Mouse (Mus musculus) megakaryocyte progenitor cell, adult 5-6 weeks (primary cell): ENCODE measurements around the gene Kif26b. TPM values are rescaled to one million over a fixed set of nuclear protein-coding genes. Genes with fewer than 3 reads are reported as not detected.

Experiments
- ATAC-seq: replicated peaks from 2 replicates; pipeline ENCODE4 v1.8.0; 2016; ENCODE audit warnings: mild to moderate bottlenecking, moderate TSS enrichment, inconsistent platforms; ENCODE audit not compliant: poor library complexity
- total RNA-seq, 2 experiments: library from RNA; stranded (forward) in 1 of 2; stranded (reverse) in 1 of 2; fragments of 157-497, 149-512 nt in 1 of 2; fragments of 200-1000 nt in 1 of 2; gene quantifications; 2 replicates each; pipeline versions ENCODE4 v1.2.3 to v1.2.4; 2015 to 2017

Kif26b gene
- total RNA-seq, 2 experiments from 2014 or later: 0.33 to 0.42 TPM

DNA sequence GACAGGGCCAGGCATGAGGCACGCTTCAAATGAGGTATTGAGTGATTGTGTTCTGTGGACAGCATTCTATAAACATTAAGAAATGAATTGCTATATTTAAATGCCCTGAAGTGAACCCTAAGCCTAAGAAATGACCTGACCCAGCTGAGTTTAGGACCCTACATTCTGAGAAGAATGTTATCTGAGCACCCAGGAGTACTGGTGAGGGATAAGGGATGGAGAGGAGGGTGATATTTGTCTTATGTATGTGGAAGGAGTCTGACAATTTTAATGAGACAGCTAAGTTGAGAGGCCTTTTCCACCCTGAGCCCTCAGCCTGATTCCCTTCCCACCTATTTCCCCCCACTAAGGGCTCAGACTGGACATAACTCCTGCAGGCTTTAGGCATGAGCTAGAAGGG is 179.4 kb downstream of the Kif26b start:
- peak; percentile 20; the same call in 1 of the 2 replicates for ATAC-seq

DNA sequence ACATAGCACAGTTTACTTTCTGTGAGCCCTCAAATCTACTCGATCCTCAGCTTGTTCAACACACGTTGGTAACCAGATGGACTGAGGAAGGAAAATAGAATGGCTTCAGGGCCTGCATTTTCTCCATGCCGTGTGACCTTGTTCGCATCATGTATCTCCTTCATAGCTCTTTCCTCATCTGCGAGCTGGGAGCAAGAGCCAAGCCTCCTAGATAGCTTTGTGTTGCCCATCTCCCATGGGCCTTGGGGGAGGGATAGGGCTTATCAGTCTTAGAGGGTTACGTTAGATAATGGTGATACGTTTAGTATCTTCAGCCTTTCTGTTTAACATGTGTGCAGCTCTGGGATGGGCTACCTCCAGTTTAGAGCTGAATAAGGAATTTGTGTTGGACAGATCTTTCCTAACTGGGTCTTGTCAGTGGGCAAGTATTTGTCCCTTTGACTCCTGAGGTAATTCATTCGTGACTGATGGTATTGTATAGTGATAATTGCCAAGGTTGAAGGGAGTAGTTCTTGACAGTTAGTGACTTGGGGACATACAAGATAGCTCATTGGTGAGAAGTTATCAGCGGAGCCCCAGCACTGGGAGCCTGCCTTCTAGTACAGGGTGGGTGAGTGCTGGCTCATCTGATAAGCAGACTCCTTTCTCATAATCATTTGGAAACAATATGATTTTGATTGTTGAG is 183.4 kb downstream of the Kif26b start:
- ATAC-seq: peak; percentile 86

DNA sequence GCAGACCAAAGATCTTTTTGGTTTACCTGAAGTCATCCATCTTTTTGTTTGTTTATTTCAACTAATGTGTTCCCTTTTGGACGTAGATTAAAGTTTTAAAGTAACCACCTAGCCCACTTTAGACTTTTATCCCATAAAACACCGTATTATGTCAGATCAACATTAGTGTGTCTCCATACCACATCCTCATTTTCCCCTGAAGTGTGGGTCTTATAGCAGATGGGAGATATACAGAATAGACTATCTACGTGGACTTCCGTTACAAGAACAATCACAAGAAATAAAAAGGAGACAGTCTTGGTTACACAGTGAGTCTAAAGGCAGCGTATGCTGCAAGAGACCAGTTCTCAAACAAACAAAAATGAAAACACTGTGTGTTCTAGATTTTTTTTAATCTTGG is 185.3 kb downstream of the Kif26b start:
- ATAC-seq: no peak

DNA sequence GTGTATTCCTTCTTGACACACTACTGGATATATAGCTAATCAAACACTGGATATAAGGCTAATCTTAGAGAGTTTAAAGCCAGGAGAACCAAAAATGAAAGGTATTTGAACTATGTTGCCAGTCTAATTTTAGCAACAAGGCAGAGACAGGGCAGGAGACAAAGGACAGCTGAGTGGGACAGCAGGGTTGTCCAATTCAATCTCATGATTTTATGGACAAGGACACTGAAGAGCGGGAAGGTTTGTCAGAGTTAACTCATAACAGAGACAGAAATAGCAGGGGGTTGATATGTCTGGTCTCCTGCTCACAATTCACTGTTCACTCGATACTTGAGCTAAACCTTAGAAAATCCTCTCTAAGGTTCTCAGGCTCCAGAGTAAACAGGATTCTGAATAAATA is 187.5 kb downstream of the Kif26b start:
- no peak for ATAC-seq

DNA sequence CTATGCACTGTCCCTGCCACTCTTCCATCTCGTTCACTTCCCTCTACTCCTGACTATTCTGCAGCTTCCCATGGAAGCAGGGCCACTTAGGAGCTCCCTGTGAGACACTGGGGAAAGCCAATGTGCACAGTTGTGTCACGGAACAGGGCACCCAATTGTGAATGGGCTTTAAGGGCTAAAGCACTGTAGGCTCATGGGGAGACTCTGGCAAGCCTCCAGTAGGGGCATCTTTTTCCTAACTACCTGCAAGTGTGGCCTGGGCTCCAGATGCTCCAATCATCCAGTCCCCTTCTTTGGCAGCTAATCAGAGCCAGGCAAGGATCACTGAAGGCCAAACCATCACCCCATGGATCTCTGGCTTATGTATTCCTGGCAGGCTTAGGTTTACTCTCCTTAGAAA is 191.9 kb downstream of the Kif26b start:
- no peak for ATAC-seq

DNA sequence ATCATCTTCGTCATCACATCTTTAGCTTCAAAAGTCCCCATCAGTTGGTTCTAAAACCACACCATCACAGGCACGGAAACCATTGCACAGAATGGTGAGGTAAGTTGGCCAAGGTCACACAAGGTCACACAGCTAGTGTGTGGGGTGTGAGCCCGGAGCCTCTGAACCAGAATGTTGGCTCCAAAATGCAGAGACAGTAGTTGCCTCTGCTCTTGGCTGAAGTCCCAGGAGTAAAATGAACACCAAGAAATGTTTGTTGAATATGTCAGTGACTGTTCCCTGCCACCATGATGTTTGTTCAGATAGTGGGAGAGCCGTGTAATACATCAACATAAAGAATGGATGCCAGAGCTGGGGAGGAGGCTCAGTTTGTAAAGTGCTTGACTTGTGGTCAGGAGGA is 193.9 kb downstream of the Kif26b start:
- ATAC-seq: no peak

DNA sequence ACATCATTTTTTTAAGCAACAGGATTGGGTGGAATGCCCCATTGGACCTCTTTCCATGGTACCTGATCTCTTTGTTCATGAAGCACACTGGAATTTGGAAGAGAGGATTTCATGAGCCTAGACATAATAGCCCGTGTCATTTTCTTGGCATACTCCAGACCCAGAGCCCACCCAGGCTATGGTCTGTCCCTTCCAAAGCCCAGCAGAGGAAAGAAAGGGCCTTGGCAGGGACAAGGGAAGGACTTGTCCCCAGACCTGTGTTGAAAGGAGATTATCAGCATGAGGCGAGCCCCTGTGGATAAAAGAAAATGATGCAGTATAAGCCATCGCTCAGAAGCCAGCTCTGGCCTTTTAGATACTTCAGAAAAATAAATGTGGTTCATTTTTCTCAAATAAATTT is 196.6 kb downstream of the Kif26b start:
- ATAC-seq: no peak

DNA sequence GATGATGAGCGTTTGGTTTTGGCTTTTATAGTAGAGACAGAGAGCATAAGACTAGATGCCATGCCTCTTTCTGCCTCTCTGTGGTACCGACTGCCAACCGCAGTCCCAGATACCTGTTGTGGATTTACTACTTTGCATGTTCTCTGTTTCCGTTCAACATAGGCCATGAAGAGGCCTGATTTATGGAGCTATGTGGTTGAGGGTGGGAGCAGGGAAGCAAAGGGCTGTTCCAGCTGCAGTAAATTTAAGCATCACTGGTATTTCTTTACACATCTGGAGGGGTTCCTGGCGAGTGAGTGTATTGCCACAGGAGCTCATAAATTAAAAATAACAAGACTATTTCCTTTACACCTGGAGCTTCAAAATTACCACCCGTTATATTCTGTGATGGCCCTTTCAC is 199.3 kb downstream of the Kif26b start:
- no peak for ATAC-seq

DNA sequence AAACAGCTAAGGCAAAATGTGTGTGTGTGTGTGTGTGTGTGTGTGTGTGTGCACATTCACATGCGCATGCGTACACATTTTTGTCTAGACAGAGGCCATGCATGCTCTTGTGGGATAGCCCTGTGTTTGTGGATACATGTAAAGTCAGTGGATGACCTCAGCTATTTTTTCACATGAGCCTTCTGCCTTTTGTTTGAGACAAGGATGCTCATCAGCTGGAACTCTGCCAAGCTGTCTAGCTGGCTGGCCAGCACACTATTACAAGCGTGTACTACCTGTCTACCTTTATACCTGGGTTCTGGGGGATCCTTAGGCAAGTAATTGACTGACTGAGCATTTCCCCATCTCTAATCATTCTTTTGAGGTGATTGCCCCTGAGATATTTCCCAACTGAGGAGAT is 201.3 kb downstream of the Kif26b start:
- ATAC-seq: no peak

DNA sequence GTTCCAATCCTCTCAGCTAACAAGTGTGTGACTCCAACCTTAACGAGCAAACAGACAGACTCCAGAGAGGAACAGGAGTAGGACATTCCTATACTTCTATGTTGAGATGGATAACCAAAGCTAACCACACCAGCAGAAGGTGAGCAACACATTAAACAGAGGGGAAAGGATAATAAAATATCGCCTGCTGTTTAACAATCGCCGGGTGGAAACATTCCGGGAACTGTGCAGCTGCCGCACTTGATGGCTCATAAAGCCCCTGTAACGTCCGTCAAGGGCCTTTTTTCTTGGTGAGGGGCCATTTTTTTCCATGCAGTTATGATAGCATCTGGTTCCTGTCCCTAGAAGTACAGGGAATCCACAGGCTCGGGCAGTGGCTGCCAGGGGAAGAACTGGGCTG is 204.1 kb downstream of the Kif26b start:
- no peak for ATAC-seq

DNA sequence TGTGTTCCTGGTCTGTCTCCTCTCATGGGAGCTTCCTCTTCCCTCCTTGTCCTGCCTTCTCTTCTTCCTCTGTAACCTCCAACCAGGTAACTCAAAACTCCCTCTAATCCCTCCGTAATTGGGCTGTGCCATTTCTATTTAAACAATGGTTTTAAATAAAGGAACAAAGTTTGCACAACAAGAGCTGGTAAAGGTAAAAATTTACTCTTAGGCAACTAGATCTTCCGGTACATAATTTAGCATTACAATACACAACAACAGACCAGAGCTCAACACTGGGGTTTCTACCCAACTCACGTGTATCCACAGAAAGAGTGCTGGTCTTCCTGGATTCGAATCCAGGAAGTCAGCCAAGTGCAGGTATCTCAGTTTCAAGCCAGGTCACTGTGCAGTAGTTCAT is 205.7 kb downstream of the Kif26b start:
- ATAC-seq: no peak

DNA sequence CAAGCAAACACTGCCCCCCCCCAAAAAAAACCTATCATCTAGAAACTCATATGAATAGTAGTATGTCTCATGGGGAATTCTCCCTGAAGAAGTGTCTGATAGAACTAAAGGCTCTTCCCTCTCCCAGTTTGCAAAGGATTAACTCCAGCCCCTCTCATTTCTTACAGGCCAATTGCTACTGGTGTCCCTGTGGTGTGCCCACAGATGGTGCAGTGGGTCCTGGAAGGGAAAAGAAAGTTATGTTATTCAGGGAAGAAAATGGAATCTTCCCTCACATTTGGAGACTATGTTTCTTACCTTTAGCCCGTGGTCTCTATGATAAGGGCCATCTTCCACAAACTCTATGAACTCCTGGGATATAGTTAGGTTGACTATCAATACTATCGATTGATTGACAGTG is 208.0 kb downstream of the Kif26b start:
- no peak for ATAC-seq

DNA sequence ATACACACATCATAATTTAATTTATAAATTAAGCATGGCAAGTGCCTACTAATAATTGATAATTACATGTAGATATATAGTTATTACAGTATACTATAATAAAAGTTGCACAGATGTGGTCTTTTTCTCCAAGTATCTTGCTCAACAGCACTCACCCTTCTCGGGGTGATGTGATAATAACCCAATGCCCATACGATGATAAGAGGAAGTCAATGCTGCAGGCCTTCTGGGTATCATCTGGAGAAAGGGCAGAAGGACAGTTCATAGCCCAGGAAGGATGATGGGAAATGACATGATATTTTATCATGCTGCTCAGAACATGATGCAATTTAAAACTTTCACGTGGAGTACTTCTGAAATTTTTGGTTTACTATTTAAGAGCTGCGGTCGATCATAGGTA is 214.9 kb downstream of the Kif26b start:
- peak; percentile 68 for ATAC-seq

DNA sequence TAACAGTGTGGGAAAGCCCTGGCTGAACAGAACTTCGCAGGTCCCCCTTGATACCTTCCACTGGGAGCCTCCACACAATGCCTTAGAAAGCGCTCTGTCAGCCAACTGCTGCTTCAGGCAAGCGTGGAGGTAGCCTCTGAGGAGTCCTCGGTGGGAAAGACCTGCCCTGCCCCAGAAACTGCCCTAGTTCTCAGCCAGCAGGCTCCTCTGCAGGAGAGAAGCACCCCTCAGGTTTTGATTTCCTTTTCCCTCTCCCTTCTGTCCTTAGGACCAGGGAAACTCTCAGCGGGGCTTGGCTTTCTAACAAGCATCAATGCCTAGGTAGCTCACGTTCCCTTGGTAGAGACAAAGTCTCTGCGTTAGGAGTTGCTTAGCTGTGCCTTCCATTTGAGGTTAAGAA is 215.6 kb downstream of the Kif26b start:
- no peak for ATAC-seq

DNA sequence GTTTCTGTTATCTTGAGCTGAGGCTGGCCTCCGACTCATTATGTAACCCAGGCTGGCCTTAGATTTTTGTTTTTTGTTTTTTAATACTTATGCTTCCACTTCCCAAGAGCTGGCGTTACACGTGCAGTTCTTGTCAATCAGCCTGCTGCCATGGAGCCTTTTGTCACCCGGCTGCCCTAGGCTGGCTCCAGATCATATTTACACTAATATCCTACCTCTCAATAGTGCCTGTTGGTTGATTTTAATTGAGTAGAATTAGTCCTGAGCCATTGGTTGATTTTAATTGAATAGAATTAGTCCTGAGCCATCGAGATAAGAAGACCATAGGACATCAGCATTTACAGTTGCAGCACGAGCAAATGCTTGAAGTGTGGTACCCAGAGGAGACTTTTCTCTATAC is 216.0 kb downstream of the Kif26b start:
- no peak for ATAC-seq

DNA sequence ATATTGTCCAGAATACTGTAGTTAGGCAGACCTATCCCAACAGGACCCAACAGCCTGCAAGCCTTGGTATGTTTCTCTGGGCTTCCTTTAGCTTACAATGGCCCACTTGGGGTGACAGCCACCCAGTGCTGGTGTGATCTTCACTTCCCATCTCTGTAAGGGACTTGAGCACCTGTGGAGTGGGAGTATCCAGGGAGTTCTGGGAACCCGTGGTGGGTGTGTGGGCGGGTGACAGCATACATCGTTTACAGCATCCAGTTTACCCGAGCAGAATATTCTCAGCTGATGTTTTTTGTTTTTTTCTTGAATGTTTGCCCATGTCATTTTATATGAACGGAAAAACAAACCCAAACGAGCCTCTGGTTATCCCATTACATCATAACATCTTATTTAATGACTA is 216.5 kb downstream of the Kif26b start:
- ATAC-seq: no peak

DNA sequence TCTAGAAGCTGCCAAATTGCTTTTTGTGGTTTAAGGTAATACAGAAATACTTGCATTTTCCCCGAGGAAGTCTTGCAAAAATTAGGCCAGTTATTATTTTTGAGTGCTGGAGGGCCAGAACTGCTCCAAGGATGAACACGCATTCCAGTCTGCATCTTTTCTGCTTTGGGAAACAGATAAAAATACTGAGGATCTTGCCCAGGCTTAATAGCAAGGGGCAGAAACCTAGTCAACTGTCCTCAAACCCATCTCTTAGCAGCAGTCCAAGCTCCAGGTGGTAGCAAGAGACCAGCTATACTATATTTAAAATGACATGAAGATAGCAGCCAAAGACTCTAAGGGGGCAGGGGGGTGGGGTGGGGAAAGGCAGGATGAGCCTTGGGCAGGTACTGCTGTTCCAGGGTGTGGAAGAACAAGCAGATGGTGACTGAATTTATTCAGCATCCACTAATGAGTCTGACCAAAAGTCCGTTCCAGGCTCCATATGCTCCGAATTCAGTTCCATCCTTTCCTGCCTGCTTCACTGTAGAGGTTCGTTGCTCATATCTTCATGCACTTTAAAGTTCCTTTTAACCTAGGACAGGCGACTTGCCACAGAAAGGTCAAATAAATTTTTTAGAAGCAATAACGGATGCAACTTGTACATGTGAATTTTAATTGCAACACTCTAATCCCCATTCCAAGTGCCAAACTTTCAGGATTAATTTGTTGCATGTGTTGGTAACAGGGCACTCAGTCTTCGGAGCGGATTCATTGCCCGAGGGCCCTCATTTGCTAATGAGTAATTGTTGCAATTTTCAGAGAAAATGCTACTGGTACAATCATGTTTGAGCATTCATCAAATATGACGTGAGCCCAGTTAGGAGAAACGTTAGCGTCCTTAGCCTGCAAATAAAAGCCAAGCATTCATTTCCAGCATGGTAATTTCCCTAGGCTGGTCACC is 218.6 kb downstream of the Kif26b start:
- no peak for ATAC-seq

DNA sequence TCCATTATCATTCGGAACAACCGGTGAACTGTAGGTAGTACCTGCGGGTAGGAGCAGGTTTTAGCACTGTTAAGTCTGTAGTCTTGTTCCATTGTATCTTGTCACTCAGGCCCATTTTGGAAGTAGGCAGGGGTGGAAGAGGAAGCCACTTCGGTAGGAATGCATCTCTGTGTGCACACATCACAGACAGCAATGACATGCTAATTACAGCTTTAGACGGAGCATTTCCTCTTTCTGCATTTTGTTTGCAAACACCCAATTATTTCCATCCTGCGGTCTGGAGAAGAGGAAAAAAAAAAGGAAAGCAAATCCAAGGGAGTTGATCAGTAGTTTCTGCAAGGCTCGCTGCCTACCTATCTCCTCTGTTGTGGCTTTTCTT is 219.3 kb downstream of the Kif26b start:
- no peak for ATAC-seq

DNA sequence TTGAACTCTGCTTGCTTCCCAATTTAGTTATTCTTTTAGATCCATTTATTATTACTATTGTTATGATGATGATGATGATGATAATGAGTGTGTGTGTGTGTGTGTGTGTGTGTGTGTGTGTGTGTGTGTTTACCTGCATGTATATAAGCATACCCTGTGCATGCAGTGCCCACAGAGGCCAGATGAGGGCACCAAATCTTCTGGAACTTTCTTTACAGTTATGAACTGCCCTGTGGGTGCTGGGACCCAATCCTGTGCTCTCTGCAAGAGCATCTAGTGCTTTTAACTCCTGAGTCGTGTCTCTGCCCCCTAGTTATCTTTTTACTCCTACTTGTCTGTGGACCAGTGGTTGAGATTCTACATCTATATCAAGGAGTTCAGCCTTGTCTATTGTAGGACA is 219.7 kb downstream of the Kif26b start:
- 0 out of 2 replicates have a peak, but pooled peaks have one; percentile 19 for ATAC-seq

DNA sequence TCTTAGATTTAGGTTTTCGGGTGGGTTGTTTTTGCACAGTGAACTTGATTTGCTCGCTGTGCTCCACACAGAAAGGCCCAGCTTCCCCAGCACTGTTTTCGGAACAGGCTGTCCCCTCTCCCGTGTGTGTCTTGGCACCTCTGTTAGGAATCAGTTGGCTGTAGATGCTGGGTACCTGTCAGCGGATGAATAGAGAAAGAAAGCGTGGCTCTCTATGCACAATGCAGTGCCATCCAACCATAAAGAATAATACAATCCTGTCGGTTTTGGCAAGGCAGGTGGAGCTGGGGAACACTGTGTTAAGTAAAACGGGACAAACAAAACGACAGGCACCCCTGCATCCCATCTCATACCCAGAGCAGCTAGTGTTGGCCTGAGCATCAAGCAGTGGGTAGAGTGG is 220.9 kb downstream of the Kif26b start:
- no peak for ATAC-seq

DNA sequence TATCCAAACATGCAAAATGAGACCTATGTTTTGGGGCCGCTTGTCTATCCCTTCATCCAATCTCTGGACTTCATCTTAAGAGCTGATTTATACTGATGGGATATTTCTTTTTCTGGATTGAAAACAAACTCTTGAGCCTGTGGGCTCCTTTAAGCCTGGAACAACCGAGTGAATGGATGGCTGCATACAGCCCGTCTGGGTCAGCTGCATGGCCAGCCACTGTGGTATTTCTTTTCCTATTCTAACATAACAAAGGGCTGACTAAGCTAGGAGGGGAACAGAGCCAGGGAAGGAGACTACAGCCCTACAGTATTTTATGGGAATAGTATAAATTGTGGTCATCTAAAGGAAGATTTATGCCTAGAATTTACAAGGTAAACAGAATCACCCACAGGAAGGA is 229.5 kb downstream of the Kif26b start:
- no peak for ATAC-seq

DNA sequence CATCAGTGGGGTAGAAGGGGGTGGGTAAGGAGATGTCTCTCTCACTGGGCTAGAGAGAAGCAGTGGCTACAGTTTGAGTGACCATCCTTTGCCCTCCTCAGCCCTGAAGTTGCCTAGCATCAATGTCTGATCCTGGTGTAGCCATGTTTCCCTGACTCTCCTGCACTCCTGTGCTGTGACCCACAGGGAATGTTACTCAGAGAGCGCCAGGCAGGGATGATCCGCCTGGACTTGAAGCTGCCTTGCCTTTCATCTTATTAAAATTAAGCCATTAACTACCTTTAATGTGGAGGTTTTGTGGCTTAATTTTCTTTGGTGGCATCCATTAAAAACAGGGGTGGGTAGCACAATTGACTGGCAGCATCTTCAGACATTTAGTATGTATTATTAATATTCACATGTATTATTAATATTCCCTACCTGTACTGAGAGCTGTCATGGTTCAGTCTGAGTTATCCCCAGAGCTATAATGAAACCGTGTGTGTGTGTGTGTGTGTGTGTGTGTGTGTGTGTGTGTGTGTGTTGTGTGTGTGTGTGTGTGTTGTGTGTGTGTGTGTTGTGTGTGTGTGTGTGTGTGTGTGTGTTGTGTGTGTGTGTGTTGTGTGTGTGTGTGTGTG is 233.3 kb downstream of the Kif26b start:
- ATAC-seq: no peak
